Mouse (Mus musculus) liver, embryonic 14.5 days (tissue): ENCODE measurements around the gene Gadl1.

ENCODE experiments used
- CTCF ChIP-seq: IDR thresholded peaks from 2 replicates; pipeline ENCODE4 v1.5.1; 2016; ENCODE audit warnings: antibody characterized with exemption, low read depth, control low read depth
- EP300 ChIP-seq: IDR thresholded peaks from 2 replicates; pipeline ENCODE4 v1.6.1; 2016; ENCODE audit warnings: antibody characterized with exemption, low read depth

DNA sequence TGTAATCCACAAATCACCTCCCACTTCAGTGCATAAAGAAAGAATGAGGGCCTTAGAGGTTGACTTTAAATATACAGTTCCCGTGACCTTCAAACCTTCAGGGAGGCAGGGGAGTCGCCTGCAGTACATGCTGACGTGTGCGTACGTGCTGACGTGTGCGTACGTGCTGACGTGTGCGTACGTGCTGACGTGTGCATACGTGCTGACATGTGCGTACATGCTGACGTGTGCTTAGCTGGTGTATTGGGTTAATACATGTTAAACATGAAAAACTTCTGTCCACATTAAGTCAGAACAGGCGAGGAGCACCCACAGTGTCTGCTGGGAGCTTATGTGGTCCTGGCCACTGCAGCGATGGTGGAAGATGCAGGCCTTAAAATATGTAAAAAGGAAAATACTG is 155.5 kb downstream of the Gadl1 start:
- no peak for TF ChIP-seq CTCF
- TF ChIP-seq EP300 = no peak
